Mouse (Mus musculus): ENCODE results near the gene Zmynd12. TPM values are rescaled to one million over a fixed set of nuclear protein-coding genes. Genes with fewer than 3 reads are reported as not detected.

Gene Zmynd12
- polyA plus RNA-seq, 1 experiment from 2014 or later: 0.09 TPM

Other genes with a start within 250 kb of the Zmynd12 start
- 2.2 and 2.5 TPM in 2 replicates for gene Zfp691, start 248.6 kb upstream of the Zmynd12 start, polyA plus RNA-seq (2015; fragmentation: Nextera tagmentation; extraction: Ambion mirVana)
- gene Ermap, start 232.8 kb upstream of the Zmynd12 start, polyA plus RNA-seq (2015; fragmentation: Nextera tagmentation; extraction: Ambion mirVana): 386 and 428 TPM in 2 replicates
- 82.6 and 91.9 TPM in 2 replicates for gene Svbp, start 227.5 kb upstream of the Zmynd12 start, polyA plus RNA-seq (2015; fragmentation: Nextera tagmentation; extraction: Ambion mirVana)
- gene Tmem269, start 204.6 kb upstream of the Zmynd12 start, polyA plus RNA-seq (2015; fragmentation: Nextera tagmentation; extraction: Ambion mirVana): not detected in 2 replicates
- 11.4 and 11.5 TPM in 2 replicates for gene AU022252, start 190.1 kb upstream of the Zmynd12 start, polyA plus RNA-seq (2015; fragmentation: Nextera tagmentation; extraction: Ambion mirVana)
- gene P3h1, start 189.9 kb upstream of the Zmynd12 start, polyA plus RNA-seq (2015; fragmentation: Nextera tagmentation; extraction: Ambion mirVana): 8.0 and 9.2 TPM in 2 replicates
- gene Cldn19, start 167.4 kb upstream of the Zmynd12 start, polyA plus RNA-seq (2015; fragmentation: Nextera tagmentation; extraction: Ambion mirVana): not detected in 2 replicates
- gene Ybx1, start 128.2 kb upstream of the Zmynd12 start, polyA plus RNA-seq (2015; fragmentation: Nextera tagmentation; extraction: Ambion mirVana): 219 and 221 TPM in 2 replicates
- 44.8 and 53.9 TPM in 2 replicates for gene Ppih, start 102.3 kb upstream of the Zmynd12 start, polyA plus RNA-seq (2015; fragmentation: Nextera tagmentation; extraction: Ambion mirVana)
- gene Ccdc30, start 7.3 kb upstream of the Zmynd12 start, polyA plus RNA-seq (2015; fragmentation: Nextera tagmentation; extraction: Ambion mirVana): 1.1 and 1.5 TPM in 2 replicates
- gene Ppcs, start 394 bp upstream of the Zmynd12 start, polyA plus RNA-seq (2015; fragmentation: Nextera tagmentation; extraction: Ambion mirVana): 13.0 and 14.5 TPM in 2 replicates
- gene Rimkla, start 69.8 kb downstream of the Zmynd12 start, polyA plus RNA-seq (2015; fragmentation: Nextera tagmentation; extraction: Ambion mirVana): not detected in 2 replicates
- gene Foxj3, start 114.2 kb downstream of the Zmynd12 start, polyA plus RNA-seq (2015; fragmentation: Nextera tagmentation; extraction: Ambion mirVana): 4.9 and 5.6 TPM in 2 replicates
- 1.3 and 1.4 TPM in 2 replicates for gene Frg2f1, start 116.7 kb downstream of the Zmynd12 start, polyA plus RNA-seq (2015; fragmentation: Nextera tagmentation; extraction: Ambion mirVana)
- gene Guca2a, start 214.9 kb downstream of the Zmynd12 start, polyA plus RNA-seq (2015; fragmentation: Nextera tagmentation; extraction: Ambion mirVana): 0.28 TPM in 1 of 2 replicates, not detected in the other
- 0.15 and 0.28 TPM in 2 replicates for gene Guca2b, start 236.1 kb downstream of the Zmynd12 start, polyA plus RNA-seq (2015; fragmentation: Nextera tagmentation; extraction: Ambion mirVana)

Measured in liver, embryonic 15.5 days (tissue).